Mouse (Mus musculus): ENCODE measurements around the gene Il11ra1.

DNA sequence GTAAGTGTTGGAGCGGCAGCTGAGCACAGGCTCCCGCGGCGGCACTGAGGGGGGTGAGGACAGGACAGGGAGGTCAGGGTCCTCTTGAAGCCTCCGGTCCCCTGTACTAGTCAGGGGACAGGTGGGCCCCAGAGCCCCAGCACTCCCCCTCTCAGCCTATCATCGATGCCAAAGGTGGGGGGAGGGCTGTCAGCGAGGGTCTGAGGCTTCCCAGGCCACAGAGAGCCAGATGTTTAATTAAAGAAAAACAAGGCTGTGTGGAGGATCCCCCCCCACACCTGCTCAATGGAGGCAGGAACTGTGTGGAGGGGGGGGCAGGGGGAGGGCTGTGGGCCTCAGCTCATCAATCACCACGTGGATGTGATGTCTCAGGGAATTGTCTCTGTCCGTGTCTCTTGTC lies 36.2 kb upstream of the Il11ra1 start:
- TF ChIP-seq CTCF (IDR thresholded peaks at IDR 0.05), result no peak
- no peak for TF ChIP-seq EP300 (IDR thresholded peaks at IDR 0.05; ENCODE audit: insufficient read depth, low read depth, low read length)

Data from heart, adult 2 months (tissue).